Mouse (Mus musculus) brain, adult 2 months (tissue): ENCODE data around the gene Fchsd2.

Experiments used
- DNase-seq: peaks from one replicate; pipeline ENCODE4 v3.0.0; 2011; ENCODE audit warnings: low read depth, low spot score

The Fchsd2 gene

GRCm38 (mm10) chr7:101092618-101093017, at the start of gene Fchsd2:
Gene Fchsd2, plus strand, starts transcription at chr7:101092863.
- peak; percentile 83 for DNase-seq

DNA sequence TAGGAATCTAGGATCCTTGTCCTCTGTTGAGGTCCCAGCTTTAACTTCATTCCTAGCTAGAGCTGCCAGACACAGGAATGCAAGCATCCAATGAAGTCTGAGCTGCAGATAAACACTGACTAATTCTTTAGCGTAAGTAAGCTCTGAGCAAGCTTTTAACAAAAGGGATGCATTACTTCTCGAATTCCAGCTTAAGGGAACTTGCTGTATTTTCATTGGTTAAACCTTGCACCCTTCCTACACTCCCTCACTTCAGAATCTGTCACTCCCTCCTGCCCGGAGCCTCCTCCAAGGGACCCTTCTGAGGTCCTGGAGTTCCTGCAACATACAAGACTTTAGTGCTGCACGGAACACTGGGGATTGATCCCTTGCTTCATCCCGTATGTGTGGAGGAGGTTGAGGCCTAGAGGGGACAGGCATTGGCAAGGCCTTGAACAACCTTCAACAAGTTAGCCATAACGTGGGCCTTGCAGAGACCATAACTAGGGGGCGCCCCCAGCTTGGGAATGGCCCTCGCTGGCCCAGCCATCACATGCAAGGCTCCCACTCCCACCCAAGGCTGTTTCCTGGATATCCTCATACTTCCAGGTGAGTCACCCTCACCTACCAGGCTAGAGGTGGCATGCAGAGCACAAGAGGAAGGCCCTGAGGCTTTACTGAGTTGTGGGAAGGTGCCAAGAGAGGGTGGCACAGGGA, 48.7 kb upstream of the Fchsd2 start:
- no peak for DNase-seq

DNA sequence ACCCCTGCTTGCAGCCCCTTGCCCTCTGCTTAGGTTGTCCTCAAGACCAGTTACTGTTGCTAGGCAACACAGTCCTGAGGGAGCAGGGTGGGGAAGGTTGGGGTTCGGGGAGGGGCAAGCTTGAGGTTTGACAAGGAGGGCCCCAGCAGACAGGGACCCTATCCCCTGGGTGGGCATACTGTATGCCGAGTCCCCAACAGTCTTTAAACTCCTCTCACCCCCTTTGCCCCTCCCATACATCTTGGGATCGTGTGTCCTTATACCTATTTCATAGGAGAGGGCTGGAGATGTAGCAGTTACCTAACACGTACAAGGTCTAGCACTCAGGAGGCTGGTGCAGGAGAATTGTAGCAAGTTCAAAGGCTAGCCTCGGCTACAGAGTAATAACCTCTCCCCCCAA, 44.4 kb upstream of the Fchsd2 start:
- DNase-seq: no peak

GRCm38 (mm10) chr7:101049326-101050087, 43.2 kb upstream of the Fchsd2 start:
- no peak for DNase-seq

GRCm38 (mm10) chr7:101050724-101051550, 41.7 kb upstream of the Fchsd2 start:
- no peak for DNase-seq

DNA sequence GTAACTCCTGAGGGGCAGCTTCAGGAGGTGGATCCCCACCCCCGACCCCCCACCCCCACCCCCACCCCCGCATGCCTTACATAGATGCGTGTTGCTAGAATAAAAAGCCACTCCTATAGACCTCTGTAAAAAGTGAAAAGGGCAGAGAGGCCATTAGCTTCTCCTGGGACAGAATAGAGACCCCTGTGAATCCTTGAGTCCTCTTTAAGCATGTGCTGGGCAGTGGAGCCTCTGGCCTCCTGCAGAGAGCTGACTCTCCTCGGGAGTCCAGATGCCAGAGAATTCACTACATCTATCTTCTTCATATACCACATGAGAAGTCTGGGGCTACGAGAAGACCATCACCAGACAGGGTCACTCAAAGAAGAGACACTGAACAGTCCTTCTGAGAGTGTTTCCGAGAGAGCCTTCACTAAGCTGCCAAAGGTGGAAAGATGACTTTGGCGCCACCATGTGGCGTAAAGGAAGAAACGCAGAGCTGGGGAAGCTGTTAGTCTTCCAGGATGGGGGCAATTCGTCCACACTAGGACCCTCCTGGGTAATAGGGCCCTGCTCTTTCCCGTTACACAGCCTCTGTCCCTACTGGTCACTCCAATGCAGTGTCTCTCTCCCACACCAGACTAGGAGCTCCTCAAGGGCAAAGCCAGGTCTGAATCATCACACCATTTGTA, 41.0 kb upstream of the Fchsd2 start:
- DNase-seq: peak; percentile 77

DNA sequence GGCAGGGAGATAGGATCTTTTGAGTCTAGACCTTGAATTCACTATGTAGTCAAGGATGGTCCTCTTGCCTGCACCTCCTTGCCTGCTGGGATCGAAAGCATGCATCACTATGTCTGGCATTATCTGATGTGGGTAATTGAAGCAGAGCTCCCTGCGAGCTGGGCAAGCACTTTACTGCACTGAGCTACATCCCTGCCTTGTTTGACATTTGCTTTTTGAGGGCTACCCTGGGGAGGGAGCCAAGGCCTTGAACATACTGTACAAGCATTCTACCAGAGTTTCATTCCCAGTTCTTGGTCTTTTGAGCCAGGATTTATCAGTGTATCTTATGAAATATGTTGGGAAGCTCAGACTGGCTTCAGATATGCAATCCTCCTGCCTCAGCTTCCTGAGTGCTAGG, 39.5 kb upstream of the Fchsd2 start:
- DNase-seq: peak; percentile 45

DNA sequence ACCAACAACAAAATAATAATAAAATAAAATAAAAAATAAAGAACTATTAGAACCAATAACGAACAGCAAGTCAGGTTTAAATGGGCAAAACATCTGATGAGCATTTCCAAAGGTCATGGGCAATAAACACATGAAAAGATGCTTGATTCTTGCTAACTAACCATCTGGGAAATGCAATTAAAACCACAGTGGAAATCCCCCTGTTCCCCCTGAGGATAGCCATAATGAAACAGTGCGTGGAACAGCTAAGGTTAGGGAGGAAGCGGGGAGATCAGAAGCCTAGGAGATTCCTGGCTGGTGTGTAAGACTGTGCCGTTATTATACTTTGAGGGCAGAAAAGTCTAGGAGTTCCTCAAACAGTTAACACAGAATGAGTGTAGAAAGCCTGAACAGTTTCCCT, 35.4 kb upstream of the Fchsd2 start:
- DNase-seq: no peak

DNA sequence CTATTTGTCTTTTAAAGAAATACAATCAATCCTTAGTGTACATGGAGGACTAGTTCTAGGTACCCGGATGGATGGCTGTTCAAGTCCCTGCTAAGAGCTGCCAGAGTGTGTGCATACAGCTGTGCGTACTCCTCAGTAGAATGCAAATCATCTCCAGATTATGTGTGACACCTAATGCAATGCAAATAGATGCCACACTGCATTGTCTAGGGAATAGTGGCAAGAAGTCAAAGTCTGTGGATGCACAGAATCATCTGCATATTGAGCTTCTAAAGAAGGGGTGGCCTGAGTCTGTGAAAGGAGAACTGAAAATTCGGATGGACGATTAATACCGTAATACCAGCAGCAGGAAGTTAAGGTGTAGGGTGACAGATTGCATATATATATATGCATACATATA, 33.5 kb upstream of the Fchsd2 start:
- no peak for DNase-seq

- no peak for DNase-seq
Measured at GRCm38 (mm10) chr7:101060476-101060875, 32.2 kb upstream of the Fchsd2 start.

DNA sequence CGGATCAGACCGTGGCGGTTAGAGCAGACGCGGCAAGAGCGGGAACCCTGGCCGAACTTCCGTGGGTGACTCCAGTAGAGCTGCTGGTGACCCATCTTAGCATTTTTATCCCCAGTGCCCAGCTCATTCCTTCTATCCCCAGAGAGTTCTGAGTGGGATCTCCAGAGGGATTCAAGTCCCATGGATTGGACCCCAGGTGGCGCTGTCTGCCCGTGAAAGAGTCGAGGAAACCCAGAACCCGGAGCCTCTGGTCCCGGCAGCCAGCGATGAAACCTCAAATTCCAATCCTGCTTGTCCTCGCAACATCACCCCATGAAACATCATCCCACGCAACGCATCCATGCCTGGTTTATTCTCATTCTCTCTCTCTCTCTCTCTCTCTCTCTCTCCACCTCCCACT, 31.3 kb upstream of the Fchsd2 start:
- DNase-seq: peak; percentile 92

DNA sequence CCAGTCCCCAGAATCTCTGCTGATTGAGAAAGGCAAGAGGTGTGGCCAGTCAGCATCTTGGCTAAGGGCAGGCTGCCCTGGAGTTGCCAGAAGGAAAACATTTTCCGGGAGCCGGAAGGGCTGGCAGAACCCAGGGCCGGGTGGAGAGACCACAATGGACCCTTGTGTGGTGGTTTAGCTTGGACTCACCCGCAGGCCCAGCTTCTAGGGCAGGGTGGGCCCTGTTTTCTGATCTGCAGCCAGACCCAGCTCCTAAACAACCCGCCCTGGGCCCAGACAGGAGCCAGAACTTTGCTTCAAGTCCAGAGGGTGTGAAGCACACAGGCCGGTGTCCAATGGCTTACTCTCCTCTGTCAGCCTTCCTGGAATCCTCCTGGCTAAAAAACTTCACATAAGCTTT, 30.4 kb upstream of the Fchsd2 start:
- peak; percentile 21 for DNase-seq

GRCm38 (mm10) chr7:101063523-101063922, 29.1 kb upstream of the Fchsd2 start:
- no peak for DNase-seq

DNA sequence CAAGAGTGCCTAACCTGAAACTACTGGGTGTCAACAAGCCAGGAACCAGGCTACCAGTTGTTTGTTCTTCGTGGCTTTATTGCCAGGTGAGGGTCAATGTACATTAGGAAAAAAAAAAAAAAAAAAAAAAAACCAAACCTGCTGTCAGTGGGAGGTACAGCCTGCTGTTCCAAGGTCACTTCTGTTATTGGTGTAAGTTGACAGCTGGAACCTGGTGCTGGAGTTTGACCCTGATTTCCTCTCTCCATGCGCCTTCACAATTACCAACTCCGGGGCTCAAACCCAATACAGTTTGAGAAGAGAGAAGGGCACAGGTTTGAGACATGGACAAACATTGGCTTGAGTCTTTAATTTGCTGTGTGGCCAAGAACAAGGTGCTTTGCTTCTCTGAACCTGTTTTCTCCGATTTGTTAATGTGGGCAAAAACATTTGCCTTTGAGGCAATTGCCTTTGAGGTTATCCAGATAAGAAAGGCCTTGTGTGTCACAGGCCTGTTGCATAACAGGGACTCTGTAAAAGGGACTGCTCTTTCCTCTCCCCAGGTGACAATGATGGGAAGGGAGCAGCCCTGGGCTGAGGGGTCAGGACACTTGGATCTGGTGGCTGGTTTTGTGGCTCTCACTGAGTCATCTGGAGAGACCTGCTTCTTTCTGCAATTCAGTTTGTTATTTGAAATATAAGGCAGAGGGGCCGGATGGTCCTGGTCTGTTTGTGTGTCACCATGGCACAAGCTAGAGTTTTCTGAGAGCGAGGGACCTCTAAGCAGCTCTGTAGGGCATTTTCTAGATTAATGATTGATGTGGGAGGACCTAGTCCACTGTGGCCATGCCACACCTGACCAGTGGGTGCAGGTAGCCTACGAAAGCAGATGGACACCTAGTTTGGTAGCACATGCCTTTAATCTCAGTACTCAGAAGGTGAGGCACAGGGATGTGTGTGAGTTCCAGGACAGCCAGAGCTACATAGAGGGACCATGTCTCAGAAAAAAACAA, 27.7 kb upstream of the Fchsd2 start:
- DNase-seq: no peak

- no peak for DNase-seq
Measured at GRCm38 (mm10) chr7:101066009-101066408, 26.7 kb upstream of the Fchsd2 start.

GRCm38 (mm10) chr7:101066650-101067346, 25.9 kb upstream of the Fchsd2 start:
- no peak for DNase-seq

DNA sequence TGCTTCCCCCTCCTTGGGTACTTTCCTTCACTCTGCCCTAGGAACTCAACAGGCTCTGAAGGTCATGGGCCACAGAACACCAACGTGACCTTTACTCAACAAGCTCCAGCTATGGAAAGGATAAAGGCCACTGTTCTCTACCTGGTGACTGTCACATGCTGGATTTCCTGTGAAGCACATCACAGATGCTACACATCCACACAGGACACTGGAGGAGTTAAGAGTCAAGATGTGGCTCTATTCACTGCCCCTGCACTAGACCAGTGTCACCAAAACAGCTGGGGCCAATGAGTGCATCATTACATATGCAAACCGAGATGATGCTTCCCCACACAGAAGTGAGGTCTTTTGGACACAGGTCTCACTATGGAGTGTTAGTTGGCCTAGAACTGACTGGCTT, 25.1 kb upstream of the Fchsd2 start:
- DNase-seq: no peak

DNA sequence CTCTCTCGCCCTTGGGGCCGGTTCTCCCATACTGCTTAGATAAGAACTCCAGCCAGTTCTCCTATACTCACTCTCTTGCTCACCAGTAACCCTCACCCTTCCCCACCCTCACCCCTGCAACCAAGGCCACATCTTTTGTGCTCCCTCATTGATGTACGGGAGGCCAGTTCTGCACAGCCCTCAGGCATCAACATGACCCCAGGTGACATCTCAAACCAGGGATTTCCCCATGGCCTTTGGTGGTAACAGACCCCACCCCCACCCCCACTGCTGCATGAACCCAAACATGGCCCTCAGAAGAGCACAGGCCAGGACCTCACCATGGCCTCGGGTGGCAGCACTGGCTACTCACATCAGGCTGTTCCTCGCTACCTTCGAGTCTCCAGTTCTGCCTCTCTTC, 23.4 kb upstream of the Fchsd2 start:
- DNase-seq: no peak

DNA sequence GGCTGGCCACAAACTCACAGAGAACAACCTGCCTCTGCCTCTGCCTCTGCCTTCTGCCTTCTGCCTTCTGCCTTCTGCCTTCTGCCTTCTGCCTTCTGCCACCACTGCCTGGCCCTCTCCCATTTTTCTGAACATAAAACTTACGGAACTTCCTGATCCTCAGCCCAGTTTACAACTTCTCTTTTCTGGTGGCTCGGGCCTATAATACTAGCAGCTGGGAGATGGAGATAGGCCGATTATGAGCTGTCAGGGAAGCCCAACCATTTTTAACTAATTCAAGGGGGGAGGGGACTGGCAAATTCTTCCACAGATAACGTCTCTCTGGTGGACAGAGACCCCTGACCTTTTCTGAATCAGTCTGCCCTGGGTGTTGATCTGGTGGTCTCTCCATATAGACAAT, 22.3 kb upstream of the Fchsd2 start:
- DNase-seq: no peak

GRCm38 (mm10) chr7:101071020-101071419, 21.6 kb upstream of the Fchsd2 start:
- DNase-seq: no peak
